Mouse (Mus musculus) ES-Bruce4 (cell line): Measurements from ENCODE around the gene Wdr34.

Experiments used
- CTCF ChIP-seq: IDR thresholded peaks from one replicate; pipeline ENCODE4 v1.8.1; 2011; ENCODE audit warnings: low read depth, low read length
- EP300 ChIP-seq: IDR thresholded peaks from 2 replicates; pipeline ENCODE4 v1.6.1; 2011; ENCODE audit warnings: low read depth, low read length; ENCODE audit not compliant: insufficient read depth
- POLR2A ChIP-seq: IDR thresholded peaks from one replicate; pipeline ENCODE4 v1.8.1; 2011; ENCODE audit warnings: low read length; ENCODE audit not compliant: insufficient read depth

- TF ChIP-seq CTCF (no peak), POLR2A (no peak), EP300 (no peak)
These were observed 10.3 kb downstream of the Wdr34 start for GRCm38 (mm10) chr2:30038370-30038769.
